Mouse (Mus musculus) kidney, postnatal 4 days (tissue): ENCODE measurements around the gene Gpr146.
A peak's percentile ranks its signal among the peaks of the same experiment; 100 is the strongest.

ENCODE experiments used
- DNase-seq, 2 experiments: peaks; one replicate each; pipeline ENCODE4 v3.0.0; 2021; ENCODE audit warnings: mixed read lengths in 2 of 2

Gene Gpr146

DNA sequence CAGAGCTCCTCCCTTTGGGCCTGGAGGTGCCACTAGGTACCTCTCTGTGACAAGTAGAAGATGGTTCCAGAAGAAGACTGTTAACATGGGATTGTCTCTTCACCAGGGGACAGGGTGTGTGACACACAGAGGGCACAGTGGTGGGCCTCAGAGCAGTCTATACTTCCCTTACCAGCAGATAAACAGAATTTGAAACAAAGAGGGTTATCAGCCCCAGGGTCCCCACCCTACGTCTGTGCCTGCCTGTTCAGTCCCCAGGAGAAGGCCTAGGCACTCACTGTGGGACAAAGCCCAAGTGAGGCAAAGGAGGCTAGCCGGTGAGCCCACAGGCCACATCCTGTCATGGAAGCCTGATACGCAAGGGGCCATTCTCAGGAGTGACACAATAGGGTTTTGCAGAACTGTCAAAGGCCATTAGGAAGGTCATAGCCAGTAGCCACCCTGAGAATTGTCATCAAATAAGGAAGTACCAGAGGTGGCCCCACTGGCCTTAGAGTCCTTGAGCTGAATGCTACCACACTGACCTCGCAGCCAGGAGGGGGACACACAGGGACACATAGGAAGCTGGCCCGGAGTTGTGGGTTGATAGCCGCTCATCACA, 27.4 kb downstream of the Gpr146 start, which contains the start of gene C130050O18Rik:
Gene C130050O18Rik, plus strand, starts transcription at position 480 of the 601 bp plus-strand sequence.
- DNase-seq: no peak

GRCm38 (mm10) chr5:139405478-139405877, 28.0 kb downstream of the Gpr146 start:
- peak in 1 of 2 experiments; percentile 64 for DNase-seq

GRCm38 (mm10) chr5:139405953-139406352, 28.5 kb downstream of the Gpr146 start:
- DNase-seq: no peak

GRCm38 (mm10) chr5:139407121-139407885, 29.8 kb downstream of the Gpr146 start:
- no peak for DNase-seq

DNA sequence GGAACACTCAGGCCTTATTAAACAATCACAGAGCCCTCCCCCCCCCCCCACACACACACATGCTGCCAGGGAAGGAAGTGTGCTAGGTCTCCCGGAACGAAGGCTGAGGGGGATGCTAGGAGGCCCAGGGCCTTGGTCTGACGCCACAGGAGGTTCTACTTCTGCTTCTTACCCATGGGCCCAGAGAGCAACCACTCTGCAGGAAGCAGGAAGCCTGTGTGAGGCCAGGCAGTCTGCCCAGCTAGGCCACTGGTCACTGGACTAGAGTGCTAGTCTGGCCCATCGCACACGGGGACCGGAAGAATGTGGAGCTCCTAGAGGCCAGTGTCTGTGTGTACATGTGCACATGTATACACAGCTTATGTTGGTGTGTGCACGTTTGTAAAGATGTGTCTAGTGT, 31.0 kb downstream of the Gpr146 start:
- peak in 1 of 2 experiments; percentile 54 for DNase-seq

- peak; percentile 57 to 67 for DNase-seq
Measured at GRCm38 (mm10) chr5:139409412-139409811, 31.9 kb downstream of the Gpr146 start.

- no peak for DNase-seq
Measured at GRCm38 (mm10) chr5:139410056-139410455, 32.6 kb downstream of the Gpr146 start.

- DNase-seq: no peak
Measured at GRCm38 (mm10) chr5:139411117-139411516, 33.6 kb downstream of the Gpr146 start.

- peak in 1 of 2 experiments; percentile 53 for DNase-seq
Measured at GRCm38 (mm10) chr5:139411665-139412314, 34.3 kb downstream of the Gpr146 start.

DNA sequence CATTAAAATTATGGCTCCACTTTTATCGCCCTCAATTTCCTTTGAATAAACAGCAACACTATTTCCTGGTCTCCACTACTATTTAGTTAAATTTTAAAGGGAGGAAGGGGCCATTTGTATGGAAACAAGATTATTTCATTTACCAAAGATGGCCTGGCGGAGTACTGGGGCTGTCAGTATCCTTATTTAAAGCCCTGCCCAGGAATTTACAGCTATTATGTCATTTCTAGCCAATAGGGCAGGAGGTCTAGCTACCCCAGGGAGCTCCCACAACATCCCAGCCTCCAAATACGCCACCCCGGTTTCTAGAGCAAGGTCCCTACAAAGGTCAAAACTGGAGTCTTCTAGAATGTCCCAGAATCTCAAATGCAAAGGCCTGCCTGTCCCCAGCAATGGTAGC, 36.0 kb downstream of the Gpr146 start:
- DNase-seq: no peak

- DNase-seq: no peak
Measured at GRCm38 (mm10) chr5:139415001-139415400, 37.5 kb downstream of the Gpr146 start.

DNA sequence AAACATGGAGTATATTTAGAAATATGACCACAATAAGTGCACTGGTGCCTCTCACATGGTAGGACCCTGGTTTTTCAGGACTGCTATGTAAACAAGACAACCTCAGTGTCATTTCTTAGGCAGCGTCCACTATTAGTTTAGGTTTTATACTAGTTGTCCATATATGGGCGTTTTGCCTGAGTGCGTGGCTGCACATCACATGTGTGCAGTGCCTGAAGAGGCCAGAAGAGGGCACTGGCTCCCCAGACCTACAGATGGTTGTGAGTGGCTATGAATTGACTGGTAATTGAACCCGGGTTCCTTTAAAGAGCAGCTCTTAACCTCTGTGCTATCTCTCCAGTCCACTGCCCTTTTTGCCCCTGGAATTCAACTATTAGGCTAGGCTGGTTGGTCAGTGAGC, 39.4 kb downstream of the Gpr146 start:
- DNase-seq: peak; percentile 48 to 71

DNA sequence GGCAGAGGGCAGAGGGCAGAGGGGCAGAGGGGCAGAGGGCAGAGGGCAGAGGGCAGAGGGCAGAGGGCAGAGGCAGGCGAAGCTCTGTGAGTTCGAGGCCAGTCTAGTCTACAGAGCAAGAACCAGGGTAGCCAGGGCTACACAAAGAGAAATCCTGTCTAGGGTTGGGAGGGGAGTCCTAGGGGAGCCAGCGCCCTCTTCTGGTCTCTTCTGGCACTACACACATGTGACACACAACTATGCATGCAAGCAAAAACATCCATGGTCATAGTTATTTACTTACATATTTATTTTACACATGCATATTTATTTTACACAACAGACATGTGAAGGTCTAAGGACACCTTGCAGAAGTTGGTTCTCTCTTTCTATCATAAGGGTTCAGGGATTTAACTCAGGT, 40.0 kb downstream of the Gpr146 start:
- no peak for DNase-seq

DNA sequence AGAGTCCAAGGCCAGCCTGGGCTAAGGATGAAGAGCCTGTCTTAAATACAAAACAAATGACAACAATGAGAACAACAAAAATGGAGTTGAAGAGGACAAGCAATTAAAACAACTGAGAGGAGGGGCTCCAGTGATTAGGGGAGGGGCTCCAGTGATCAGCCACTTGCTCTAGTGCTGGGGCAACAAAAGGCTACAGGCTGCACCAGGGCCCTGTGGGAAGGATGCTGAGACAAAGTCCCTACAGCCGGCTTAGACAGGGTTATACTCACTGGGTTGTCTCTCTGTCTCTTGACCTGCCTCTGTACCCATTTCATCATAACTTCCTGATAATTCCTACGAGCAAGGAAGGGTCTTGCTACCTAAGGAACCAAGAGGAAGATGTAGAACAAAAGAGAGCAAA, 40.6 kb downstream of the Gpr146 start:
- no peak for DNase-seq

GRCm38 (mm10) chr5:139418633-139419032, 41.1 kb downstream of the Gpr146 start:
- no peak for DNase-seq

DNA sequence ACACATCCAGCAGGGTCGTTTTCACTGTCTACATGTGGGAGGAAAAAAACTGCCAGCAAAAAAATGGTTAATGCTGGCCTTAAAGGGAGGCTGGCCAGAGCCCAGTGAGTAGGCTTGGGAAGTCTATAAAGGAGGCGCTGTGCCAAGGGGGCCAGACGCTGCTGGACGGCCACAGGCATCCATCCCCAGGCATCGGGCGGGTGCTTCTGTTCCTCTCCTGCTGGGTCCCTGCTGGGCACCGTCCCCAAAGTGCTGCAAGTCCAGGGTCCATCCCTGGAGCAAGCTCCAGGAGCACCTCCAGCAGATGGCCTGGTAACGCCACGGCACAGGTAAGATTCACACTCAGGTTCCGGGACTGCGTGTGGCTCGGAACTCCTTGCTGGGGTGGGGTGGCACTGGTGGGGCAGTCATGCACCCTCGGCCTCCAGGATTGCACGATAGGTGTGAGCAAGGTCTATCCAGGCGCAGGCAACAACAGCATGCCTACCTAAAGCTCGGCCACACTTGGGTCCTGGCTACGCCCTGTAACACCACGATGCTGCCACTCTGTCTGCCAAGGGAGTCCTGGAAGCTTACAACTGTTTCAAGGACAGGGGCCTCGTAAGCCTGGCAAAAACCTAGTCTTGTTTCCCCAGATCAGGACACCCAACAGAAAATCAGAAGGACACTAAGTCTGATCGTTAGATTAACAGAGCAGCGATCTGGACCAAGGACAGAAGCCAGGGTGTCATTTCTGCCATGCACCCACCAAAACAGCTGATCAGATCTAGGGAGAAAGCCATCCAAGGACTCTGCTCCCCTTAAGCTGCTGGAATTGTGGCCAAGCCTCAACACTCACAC, 45.7 kb downstream of the Gpr146 start, which contains the start of gene Gper1:
Gene Gper1, plus strand, starts transcription at position 126 of the 840 bp plus-strand sequence.
- peak; percentile 75 to 84 for DNase-seq

DNA sequence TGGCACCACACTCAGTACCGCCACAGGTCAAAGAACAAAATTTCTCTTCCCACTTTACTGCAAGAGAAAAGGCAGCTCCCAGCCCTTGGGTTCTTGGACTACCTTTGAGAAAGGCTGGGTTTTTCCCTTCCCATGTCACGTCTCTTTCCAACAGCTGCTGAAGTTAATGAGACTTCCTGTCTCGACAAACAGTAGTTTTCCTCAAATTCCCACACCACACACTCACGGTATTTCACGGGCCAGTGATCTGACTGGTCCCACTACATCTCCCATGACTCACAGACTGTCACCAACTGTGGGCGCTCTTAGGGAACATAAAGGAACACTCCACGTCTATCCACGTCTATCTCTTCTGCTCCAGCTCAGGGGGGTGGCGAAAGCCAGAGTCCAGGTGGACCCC, 47.7 kb downstream of the Gpr146 start:
- DNase-seq: no peak

DNA sequence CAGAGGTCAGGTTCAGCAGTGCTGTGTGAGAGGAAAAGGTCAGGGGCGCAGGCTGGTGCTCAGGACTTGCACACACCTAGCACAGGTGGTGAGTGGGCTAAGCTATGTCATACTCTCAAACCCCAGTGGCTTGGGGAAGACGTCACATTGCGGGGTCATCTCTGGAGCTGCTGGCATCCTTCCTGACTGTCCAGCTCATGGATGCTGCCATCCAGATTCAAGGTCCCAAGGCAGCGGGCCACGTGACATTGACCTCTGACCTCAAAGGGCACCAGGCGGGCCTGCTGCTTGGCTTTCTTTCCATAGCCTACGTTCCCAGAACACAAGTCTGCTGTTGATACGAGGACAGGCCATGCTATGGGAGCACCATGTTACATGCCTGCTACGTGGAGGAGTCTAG, 49.5 kb downstream of the Gpr146 start:
- no peak for DNase-seq

- no peak for DNase-seq
Measured at GRCm38 (mm10) chr5:139427989-139428388, 50.5 kb downstream of the Gpr146 start.

GRCm38 (mm10) chr5:139429818-139430341, 52.4 kb downstream of the Gpr146 start:
- no peak for DNase-seq

DNA sequence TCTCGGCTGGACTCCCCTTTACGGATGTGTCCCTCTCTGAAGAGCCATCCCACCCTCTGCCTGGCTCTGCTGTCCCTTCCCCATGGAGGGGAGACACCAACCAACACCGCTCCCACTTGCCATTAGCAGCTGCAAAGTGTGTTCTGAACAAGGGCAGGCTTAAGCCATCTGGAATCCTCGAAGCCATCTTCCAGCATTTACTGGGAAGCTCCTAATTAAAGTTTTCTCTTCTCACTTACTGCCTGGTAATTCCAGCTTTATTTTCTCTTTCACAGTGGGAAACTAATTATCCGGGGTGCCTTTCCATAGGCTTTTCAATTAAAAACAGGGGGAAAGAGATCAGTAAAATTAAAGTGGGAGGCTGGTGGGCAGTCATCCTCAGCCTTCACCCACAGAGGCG, 54.8 kb downstream of the Gpr146 start:
- no peak for DNase-seq

DNA sequence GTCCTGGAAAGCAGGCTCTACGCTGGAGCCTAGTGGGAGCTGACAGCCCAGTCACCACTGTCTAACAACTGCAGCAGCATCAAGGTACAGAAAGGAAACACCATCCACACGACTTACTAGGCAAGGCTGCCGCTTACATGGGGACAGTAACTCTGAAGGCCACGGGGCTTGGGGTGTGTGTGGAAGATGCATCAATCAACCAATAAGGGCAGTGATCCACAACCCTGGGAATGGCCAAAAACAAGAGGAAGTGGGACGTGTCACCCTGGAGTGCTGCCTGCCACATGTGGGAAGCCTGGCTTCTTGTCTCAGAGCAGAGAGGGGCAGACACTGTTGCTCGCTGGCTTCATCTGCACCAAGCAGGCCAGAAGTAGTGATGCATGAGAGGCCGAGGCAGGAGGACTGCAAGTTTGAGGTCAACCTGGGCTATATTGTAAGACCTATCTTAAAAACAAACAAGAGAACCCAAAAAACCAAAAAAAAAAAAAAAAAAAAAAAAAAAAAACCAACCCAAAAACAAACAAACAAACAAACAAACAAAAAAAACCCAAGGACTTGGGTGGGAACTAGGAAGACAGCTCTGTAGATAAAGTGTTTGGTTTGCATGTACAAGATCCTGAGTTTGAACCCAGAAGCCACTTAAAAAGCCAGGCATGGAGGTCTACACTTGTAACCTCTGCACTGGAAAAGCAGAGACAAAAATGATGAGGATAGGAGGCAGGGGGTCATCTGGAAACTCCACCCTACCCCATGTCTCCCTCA, 55.4 kb downstream of the Gpr146 start:
- no peak for DNase-seq
